Mouse (Mus musculus) MN1 (cell line): Measurements from ENCODE around the gene Idua.
"Not testable (repeated sequence)": the region's sequence is repeated elsewhere in the genome, so short reads cannot be mapped to it uniquely, and the experiment has no call there.

ENCODE experiments used
- DNase-seq: peaks from one replicate; pipeline ENCODE4 v3.0.0-alpha.2; 2016; ENCODE audit warnings: low spot score

The Idua gene

GRCm38 (mm10) chr5:108659698-108660631 lies at the start of gene Idua:
TSS of gene Idua (plus strand) at chr5:108660331.
- no peak for DNase-seq

- DNase-seq = no peak
Measured at GRCm38 (mm10) chr5:108610426-108610825, 49.7 kb upstream of the Idua start.

- DNase-seq = no peak
Measured at GRCm38 (mm10) chr5:108621870-108622269, 38.3 kb upstream of the Idua start.

- no peak for DNase-seq
Measured at GRCm38 (mm10) chr5:108626050-108626660, 34.0 kb upstream of the Idua start.

GRCm38 (mm10) chr5:108628891-108629633 lies 31.1 kb upstream of the Idua start:
- peak; percentile 17 for DNase-seq

- peak; percentile 95 for DNase-seq
Measured at GRCm38 (mm10) chr5:108629634-108630483, 30.3 kb upstream of the Idua start, which contains the start of the genes Gak and Tmem175. TSS of gene Gak (minus strand) at chr5:108629755. TSS of gene Tmem175 (plus strand) at chr5:108629770.

GRCm38 (mm10) chr5:108633676-108634075 lies 26.5 kb upstream of the Idua start:
- DNase-seq = peak; percentile 61

- not testable (repeated sequence) for DNase-seq
Measured at GRCm38 (mm10) chr5:108634088-108634487, 26.0 kb upstream of the Idua start.

GRCm38 (mm10) chr5:108636172-108636571 lies 24.0 kb upstream of the Idua start:
- DNase-seq = no peak

GRCm38 (mm10) chr5:108643674-108644073 lies 16.5 kb upstream of the Idua start:
- DNase-seq = no peak

- no peak for DNase-seq
Measured at GRCm38 (mm10) chr5:108645651-108646342, 14.3 kb upstream of the Idua start.

GRCm38 (mm10) chr5:108646343-108646660 lies 13.8 kb upstream of the Idua start:
- no peak for DNase-seq

GRCm38 (mm10) chr5:108647311-108647710 lies 12.8 kb upstream of the Idua start:
- DNase-seq = no peak

GRCm38 (mm10) chr5:108647820-108648465 lies 12.2 kb upstream of the Idua start:
- no peak for DNase-seq

GRCm38 (mm10) chr5:108648937-108649576 lies 11.1 kb upstream of the Idua start:
- no peak for DNase-seq

- DNase-seq = no peak
Measured at GRCm38 (mm10) chr5:108650341-108650740, 9.8 kb upstream of the Idua start.

GRCm38 (mm10) chr5:108651136-108651720 lies 8.9 kb upstream of the Idua start:
- DNase-seq = no peak

GRCm38 (mm10) chr5:108651823-108652222 lies 8.3 kb upstream of the Idua start:
- DNase-seq = peak; percentile 75

GRCm38 (mm10) chr5:108653341-108653740 lies 6.8 kb upstream of the Idua start:
- DNase-seq = no peak
